Mouse (Mus musculus) yolk sac, embryonic 10.5 days (tissue): Measurements from ENCODE around the gene Phykpl.
"Not testable (repeated sequence)": the region's sequence is repeated elsewhere in the genome, so short reads cannot be mapped to it uniquely, and the experiment has no call there.

Experiments used
- DNase-seq: peaks from one replicate; pipeline ENCODE4 v3.0.0-alpha.2; 2017; ENCODE audit warnings: low spot score

The Phykpl gene

DNA sequence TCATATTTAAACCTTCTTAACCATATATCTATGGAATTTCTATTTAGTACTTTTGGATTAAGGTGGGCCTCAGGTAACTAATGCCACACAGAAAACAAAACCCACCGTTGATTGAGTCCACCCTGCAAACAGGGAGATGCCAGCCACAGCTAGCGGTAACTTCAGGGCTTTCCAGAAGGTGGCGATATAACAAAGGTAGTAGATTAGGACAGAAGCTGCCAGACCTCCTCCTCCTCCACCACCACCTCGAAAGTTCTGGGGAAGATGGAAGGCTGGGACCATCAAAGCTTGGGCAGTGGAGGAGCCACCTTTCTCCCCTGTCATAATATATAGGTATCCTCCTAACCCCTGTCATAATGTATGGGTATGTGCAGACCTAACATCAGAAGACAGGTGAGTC, 33.1 kb downstream of the Phykpl start:
- DNase-seq = peak; percentile 68

- DNase-seq = no peak
Measured at GRCm38 (mm10) chr11:51618894-51619408, 34.4 kb downstream of the Phykpl start.

DNA sequence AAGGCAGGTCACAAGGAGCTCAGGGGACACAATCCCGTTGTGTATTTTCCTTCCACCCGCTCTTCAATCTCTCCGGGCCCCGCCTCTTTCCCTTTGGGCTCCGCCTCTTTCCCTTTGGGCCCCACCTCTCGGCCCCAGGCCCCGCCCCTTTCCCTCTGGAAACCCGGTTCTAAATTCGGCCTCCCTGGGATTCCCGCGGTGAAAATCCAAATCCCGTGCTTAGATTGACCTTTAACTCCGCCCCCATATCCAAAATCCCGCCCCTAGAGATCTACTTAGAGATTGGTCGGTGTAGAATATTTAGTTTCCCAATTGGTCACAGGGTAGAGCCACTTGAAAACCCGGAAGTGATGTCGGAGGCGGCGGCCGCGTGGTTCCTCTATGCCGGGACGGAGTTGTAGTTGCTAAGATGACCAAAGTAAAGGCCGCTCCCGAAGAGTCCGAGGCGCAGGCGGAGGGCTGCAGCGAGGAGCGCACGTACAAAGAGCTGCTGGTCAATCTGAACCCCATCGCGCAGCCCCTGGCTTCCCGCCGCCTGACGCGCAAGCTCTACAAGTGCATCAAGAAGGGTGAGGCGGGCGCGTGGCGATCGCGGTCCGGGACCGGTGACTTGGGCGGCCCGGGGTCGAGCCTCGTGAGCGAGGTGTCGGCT, 35.0 kb downstream of the Phykpl start, which contains the start of gene Nhp2:
Gene Nhp2, plus strand, starts transcription at position 327 of the 652 bp plus-strand sequence.
- peak; percentile 99 for DNase-seq

DNA sequence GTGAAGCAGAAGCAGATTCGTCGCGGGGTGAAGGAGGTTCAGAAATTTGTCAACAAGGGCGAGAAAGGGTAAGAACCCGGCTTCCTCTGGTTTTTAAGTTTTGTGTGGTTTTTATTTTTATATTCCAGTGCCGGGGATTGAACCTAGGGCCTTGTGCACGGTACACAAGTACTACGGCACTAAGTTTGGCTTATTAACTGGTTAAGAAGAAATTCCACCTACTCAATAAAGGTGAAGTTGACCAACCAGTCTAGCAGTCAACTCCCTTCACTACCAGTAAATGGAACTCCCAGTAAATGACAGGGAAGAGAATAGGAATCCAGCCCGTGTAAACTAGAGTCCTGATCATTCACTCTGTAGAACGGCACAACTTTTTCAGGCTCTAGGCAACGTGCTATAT, 35.5 kb downstream of the Phykpl start:
- DNase-seq = no peak

GRCm38 (mm10) chr11:51621776-51622175, 37.2 kb downstream of the Phykpl start:
- DNase-seq = no peak

DNA sequence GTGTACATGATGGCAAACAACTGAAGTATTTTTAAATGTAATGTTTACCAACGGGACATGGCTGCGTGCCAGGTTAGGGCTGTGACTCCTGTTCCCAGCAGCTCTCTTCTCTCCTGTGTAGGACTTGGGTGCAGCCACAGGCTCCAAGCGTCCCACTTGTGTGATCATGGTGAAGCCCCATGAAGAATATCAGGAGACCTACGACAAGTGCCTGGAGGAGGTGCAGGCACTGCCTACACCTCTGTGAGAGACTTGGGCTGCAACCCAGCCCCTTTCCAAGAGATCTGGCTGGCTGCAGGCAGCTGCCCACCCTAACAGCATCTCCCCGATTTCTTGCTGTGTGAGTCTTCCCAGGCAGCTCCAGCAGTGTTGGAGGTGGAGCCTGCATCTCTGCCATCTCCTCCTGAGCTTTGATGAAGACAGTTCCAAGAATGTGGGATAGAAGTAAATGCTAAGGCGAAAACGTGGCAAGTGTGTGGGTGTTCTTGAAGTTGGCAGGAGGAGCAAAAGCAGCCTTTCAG, 38.5 kb downstream of the Phykpl start:
- no peak for DNase-seq

GRCm38 (mm10) chr11:51625187-51625820, 40.7 kb downstream of the Phykpl start:
- peak; percentile 47 for DNase-seq

GRCm38 (mm10) chr11:51627425-51627824, 42.9 kb downstream of the Phykpl start:
- no peak for DNase-seq

DNA sequence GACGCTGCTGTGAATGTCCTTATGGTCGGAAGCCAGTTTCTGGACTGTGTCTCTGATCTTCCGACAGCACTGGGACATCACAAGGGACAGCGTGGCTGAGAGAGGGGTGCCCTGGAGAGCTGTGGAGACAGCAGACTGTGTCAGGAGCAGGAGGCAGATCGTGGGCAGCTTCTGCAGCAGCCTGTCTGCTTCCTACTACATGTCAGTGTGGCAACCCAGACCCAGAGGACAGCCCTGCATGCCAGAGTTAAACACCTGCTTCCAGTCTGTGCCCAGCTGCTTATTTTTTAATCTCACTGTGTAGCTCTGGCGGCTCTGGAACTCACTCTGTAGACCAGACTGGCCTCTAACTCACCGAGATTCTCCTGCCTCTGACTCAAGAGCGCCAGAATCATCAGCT, 43.4 kb downstream of the Phykpl start:
- no peak for DNase-seq

GRCm38 (mm10) chr11:51629651-51630314, 45.2 kb downstream of the Phykpl start:
- DNase-seq = no peak

- DNase-seq = no peak
Measured at GRCm38 (mm10) chr11:51632130-51632753, 47.7 kb downstream of the Phykpl start.

- not testable (repeated sequence) for DNase-seq
Measured at GRCm38 (mm10) chr11:51633200-51633599, 48.6 kb downstream of the Phykpl start.

DNA sequence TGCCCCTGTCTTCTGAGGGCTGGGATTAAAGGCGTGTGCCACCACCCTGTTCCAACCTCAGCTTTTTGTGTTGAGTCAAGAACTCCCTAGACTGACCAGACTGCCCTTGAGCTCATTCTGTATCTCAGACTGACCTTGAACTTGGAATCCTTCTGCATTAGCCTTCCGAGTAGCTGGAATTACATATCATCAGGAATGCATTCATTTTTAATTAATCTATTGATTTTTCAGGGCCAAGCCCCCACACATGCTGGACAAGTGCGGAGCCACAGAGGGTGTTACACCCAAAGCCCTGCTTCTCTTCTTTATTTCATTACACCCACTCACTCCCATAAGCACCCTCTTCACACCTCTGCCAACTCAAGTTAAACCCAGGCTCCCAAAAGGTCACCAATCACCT, 49.2 kb downstream of the Phykpl start:
- DNase-seq = no peak

DNA sequence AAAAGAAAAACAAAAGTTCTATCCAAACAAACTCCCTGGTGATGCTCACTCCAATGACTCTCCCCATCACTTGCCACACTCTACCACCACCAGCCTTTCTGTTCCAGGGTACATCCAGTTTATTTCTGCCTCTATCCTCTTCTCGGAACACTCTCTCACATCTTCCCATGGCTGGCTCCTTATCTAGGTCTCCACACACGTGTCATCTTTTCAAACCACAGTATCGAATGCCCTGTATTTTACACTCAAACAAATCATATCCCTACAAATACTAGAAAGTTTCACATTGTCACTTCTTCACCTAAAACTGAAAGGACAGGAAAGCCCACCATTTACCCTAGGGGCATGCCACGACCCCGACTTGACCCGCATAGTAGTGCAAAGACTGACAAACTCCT, 50.6 kb downstream of the Phykpl start:
- DNase-seq = no peak

- peak; percentile 87 for DNase-seq
Measured at GRCm38 (mm10) chr11:51635525-51636322, 51.2 kb downstream of the Phykpl start, which contains the start of gene Rmnd5b. Rmnd5b (minus strand) TSS chr11:51635896.

DNA sequence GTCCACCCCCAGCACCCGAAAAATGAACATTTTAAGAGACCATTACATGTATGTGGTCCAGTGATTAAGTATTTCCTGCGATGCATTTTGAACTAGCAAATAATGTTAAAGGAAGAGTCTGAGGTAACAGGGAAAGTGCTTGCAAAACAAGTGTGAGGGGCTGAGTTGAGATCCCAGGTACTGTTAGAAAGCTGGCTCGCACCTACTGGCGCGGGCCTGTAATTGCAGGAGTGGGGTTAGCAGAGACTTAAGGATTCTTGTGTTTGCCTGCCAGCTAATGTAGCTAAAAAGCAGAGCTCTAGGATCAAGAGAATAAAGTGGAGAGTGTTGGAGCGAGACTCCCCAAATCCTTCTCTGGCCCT, 51.7 kb downstream of the Phykpl start:
- DNase-seq = peak; percentile 77

GRCm38 (mm10) chr11:51637971-51638414, 53.4 kb downstream of the Phykpl start:
- DNase-seq = peak; percentile 36

DNA sequence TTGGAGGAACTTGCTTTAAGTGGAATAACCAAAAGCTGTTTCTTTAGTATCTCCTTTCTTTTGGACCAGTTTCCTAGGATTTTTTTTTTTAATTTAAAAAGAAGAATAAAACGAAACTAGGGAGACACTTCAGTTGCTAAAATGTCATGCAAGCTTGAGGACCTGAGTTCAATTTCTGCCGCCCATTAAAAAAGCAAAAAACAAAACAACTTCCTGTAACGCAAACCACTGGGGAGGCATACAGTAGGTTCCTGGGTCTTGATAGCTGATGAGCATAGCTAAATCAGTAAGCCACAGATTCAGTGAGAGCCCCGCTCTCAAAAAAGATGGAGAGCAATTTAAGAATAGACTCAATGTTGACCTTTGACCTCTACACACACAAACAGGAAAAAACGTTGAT, 53.9 kb downstream of the Phykpl start:
- no peak for DNase-seq

- DNase-seq = no peak
Measured at GRCm38 (mm10) chr11:51640748-51641147, 56.2 kb downstream of the Phykpl start.

DNA sequence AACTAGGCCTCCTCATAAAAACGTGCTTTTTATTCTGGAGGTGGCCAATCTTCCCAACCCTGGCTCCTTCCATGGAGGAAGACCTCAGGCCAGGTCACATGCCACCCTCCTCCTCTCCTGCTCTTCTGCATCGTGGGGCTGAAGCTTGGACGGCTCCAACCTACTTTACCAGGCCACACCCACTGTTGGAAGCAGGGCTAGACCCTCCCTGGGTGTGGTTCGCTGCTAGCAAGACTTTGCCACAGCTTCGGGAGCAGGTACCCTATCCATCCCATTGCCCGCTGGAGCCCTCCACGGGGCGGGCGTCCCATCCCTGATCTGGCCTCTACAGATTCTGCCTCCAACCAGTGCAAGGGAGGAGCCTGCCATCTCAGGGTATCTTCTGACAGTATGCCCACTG, 58.6 kb downstream of the Phykpl start:
- no peak for DNase-seq

DNA sequence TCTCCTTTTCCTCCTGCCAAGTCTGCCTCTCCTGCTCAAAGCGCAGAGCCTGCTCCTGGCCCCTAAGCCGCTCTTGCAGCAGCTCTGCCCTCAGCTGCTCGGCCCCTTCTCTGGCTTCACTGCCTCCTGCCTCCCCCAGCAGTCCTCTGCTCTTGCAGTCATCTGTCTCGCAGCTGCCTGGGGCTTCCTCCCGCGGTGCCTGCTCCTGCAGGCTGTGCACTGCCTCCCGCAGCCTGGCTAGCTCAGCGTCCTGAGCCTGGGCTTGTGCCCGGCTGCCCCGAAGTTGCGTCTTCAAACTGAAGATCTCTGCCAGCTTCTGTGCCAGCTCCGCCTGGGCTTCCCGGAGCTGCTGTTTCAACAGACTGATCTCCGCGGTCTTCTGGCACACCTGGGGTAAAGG, 59.2 kb downstream of the Phykpl start:
- DNase-seq = no peak
